Mouse (Mus musculus): ENCODE data around the gene Apoc2.

Apoc2 gene

DNA sequence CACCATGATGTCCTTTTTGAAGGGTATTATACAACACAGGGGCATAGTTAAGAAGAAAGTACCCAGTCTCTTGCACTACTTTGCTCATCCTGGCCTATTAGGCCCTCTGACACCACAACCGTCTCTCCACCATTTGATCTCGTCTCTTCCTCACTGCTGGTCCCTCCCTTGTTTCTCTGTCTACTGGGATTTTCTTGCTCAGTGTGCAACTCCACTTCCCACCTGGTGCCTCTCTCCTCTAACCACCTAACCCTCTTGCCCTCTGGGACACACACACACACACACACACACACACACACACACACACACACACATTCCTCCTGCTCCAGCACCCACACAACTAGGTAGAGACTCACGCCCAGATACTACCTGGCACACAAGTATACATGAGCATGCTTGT is 1.2 kb upstream of the Apoc2 start:
- DNase-seq (ENCODE audit: low spot score), result no peak

DNA sequence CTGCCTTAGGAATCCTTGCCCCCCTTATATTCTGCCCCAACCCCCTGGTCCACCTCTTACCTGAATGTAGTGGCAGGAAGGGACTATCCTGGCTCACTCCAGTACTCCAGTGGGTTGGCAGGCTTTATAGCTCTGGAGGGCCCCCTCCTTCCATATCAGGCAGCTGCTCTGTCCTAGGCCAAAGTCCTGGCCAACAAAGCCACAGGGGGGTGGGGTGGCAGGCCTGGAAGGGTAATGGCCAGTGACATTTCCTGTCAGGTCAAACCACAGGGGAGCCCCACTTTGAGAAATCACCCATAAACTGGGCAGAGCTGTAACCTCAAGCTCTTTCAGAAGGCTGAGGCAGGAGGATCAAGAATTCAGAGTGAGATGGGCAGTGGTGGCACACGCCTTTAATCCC is 1.1 kb downstream of the Apoc2 start:
- no peak for DNase-seq (ENCODE audit: low spot score)

DNA sequence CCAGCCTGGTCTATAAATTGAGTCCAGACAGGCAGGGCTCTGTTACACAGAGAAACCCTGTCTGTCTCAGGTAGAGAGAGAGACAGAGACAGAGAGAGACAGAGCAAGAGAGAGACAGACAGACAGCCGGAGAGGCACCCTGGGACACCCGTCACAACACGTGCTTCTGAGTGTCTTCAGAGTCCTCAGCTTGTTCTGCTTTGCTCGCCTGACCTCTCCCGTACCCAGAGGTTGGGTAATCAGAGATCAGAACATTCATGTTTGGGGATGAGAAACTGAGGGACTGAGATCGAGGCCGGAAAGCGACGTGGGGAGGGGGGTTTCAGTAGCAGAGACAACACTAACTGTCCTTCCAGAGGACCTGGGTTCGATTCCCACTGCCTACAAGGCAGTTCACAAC is 1.9 kb downstream of the Apoc2 start:
- DNase-seq (ENCODE audit: low spot score), result no peak

DNA sequence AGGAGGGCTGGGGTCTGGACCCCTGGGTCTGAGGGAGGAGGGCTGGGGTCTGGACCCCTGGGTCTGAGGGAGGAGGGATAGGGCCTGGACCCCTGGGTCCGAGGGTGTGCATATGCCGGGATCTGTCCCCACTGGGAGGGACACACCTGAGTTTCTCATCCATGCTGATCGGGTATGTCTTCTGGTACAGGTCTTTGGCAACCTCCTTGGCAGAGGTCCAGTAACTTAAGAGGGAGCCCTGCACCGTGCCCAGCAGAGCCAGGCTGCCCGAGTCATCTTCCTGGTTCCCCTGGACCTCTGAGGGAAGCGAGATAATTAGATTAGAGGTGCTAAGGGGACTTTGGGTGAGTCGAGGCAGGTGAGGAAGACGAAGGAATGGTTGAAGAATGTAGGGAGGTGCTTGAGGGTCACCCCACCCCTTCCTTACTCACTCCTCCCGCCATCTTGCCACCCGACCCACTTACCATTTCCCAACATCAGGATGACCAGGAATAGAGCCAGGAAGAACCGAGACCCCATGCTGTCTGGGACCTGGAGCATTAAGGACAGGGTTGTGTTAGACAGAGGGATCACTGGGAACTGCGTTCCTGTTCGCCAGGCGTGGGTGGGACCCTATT is 4.5 kb downstream of the Apoc2 start:
- DNase-seq (ENCODE audit: low spot score), result no peak

DNA sequence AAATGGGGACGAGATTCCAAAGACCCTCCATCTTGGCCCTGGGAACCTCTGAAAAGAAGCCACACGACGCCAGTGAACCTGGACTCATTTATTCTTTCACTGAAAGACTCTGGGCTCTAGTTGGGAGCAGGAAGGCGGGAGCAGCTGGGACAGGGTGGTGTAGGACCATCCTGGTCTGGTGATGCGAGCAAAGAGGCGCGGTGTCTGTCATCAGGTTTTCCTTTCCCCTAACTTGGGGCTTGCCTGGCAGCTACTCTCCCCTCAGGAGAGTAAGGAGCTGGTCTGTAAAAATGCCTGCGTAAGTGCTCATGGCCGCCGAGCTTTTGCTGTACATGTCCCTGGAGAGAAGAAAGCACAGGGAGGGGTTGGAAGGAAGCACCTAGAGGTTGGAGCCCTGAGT is 6.2 kb downstream of the Apoc2 start:
- DNase-seq (ENCODE audit: low spot score), result no peak

DNA sequence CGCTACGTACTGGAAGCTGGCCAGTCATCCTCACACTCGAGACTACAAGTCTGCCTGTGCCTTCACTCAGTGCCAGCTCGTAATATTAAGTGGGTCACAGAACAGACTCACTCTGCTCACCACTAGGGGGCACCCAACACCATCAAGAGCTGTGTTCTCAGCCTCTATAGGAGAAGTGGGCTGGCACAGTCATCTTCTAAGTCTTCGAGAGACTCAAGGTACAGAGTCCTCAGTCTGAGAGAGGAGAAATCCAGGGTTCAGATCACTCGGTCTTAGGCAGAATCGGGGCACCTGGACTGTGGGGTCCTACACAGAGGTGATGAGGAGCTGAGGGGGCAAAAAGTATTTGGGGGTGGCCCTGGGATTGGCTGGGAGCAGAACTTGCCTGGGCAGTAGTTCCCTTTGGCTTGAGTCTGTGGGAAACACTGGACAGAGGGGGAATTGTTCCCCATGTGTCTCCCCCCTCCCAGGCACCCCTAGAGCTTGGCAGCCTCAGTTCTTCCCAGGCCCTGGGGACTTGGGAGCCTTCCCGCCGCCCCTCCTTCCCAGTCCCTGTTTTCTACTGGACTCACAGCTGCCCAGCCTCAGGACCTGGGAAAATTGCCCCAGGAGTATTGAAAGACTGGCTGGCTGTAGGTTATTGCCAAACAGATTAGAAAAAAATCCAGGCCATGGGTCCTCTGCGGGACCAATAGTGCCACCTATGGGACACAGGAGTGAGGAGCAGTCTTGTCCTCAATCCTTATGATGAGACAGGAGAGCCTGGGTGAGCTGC is 8.6 kb downstream of the Apoc2 start:
- DNase-seq (ENCODE audit: low spot score), result peak; percentile 87

DNA sequence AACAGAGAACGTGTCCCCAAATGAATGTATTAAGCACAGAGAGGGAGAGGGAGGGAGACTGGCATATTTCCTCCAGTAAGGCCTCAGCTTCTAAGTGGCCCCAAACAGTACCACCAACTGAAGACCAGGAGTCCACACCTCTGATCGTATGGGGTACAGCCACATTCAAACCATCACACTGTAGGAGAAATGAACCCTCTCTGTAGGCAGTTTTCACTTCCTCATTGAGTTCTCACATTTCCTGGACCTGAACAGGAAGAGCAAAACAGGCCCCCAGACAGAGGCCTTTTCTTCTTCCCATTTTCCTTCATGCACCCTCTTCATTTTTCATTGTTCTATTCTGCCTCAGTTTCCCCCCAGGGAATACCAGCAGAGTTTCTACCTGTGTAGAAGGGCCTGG is 10.3 kb downstream of the Apoc2 start:
- no peak for DNase-seq (ENCODE audit: low spot score)

DNA sequence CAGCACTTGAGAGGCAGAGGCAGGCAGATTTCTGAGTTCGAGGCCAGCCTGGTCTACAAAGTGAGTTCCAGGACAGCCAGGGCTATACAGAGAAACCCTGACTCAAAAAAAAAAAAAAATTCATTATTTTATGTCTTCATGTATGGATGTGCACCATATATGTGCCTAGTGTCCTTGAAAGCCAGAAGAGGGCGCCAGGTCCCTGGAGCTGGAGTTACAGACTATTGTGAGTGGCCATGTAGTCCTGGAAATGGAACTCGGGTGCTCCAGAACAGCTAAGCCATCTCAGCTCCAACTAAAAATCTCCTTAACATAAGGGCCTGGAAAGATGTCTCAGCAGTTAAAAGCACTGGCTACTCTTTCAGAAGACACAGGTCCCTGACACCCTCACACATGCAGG is 11.0 kb downstream of the Apoc2 start:
- no peak for DNase-seq (ENCODE audit: low spot score)

DNA sequence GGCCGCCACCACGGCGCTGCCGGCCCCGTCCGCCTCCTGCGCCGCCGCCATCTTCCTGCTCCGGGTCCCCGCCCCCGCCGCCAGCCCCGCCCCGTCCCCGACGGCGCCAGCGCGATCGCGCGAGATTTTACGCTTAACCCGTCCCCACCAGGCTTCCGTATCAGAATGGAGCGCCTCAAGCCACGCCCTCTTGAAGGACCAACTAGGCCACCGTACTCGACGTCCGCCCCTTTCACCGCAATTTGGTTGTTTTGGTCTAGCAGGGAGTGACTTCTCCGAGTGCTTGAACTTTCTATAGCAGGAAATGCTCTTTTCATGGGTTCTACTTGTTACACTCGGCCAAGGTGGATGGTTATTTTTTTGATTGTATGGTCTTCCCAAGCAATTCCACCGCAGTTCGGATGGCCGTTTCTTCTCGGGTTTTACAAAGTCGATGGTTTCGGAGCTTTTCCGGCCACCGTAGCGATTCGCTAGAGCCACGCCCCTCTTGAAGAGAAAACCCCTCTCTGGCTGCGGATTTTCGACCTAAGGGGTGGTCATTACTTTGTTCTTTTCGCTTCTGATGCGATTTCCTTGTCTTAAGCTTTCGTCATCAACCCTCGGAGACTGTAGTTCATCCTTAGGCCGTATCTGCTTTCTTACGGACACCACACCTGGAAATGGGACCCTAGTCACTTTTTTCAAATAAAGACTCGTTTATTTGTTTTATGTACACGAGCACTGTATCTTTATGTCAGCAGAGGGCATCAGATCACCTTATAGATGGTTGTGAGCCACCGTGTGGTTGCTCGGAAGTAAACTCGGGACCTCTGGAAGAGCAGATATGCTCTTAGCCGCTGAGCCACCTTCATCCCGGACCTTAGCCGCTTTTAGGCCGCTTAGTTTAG is 12.5 kb downstream of the Apoc2 start, which contains the start of gene Clptm1:
Clptm1 (minus strand) TSS at position 79 of the 887 bp plus-strand sequence.
- peak; percentile 94 for DNase-seq (ENCODE audit: low spot score)

DNA sequence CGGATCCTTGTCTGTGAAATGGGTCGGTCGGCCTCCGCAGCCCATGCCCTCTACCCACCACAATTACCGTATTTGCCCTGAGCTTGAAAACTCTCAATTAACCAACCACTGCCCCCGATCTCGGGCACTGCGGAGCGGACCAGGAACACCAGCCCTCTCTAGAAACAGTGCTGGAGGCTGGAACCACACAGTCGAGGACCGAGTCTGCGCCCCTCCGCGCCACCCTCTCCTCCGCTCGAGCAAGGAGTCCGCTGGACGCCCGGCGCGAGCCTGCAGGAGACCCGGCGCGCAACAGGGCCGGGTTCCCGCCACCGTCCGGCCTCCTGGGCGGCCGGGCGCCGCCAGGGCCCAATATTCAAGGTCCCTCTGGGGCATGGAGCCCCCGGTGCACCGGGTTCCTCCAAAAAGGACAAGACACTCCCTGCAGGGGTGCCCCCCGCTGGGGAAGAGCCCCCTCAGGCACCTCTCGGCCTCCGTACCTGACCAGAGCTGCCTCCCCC is 13.2 kb downstream of the Apoc2 start:
- no peak for DNase-seq (ENCODE audit: low spot score)

DNA sequence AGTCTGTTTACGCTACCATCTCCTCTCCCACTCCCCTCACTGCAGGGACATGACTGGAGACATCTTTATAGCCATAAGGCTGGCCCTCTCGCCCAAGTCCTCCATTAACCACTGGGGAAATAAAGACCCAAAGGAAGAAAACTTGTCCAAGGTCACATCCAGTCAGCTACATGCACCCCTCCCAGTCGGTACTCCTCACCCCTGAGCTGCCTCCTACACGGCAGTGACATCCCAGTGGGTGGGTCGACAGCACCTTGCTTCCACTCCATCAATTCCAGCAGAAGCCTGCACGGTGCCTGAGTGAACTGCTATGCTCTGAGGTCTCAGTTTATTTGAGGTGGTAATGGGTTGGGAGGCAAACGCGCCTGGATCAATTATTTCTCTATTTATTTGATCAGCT is 13.8 kb downstream of the Apoc2 start:
- no peak for DNase-seq (ENCODE audit: low spot score)

DNA sequence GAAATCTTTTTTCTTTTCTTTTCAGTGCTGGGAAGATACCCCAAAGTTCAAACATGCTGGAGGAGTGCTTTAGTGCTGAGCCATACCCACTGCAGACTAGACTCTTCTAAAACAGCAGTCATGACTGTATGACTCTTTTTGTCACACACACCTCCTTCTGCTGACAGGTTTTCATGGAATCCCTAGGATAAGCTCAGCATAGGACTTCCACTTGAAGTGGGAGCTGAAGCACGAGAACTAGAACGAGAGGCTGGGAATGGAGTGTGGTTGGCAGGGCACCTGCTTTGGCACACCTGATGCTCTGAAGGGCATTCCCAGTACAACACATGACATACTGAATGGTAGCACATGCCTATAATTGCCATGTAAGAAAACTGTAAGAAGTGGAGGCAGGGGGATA is 25.1 kb downstream of the Apoc2 start:
- DNase-seq (ENCODE audit: low spot score), result no peak

DNA sequence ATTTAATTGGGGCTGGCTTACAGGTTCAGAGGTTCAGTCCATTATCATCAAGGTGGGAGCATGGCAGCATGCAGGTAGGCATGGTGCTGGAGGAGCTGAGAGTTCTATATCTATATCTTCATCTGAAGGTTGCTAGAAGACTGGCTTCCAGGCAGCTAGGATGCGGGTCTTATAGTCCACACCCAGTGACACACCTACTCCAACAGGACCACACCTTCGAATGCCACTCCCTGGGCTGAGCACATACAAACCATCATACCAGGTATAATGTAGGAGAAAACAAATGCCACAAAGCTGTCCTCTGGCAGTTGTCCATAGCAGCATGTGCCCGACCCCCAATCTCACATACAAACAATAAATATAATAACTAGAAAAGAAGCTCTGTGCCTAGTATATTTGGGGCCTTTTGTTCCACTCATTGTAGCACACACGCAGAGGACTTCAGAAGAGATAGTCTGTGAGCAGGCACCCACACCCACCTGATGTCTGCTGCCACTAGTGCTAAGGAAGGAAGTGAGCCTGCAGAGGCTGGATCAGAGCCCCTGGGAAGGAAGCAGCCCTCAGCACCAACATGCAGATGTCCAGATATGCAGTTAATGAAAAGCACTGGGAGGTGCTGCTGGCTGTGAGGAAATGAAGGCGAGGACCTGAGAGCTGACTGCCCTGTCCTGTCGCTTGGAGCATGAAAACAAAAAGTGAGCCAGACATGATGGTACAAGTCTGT is 26.5 kb downstream of the Apoc2 start:
- DNase-seq (ENCODE audit: low spot score), result no peak

DNA sequence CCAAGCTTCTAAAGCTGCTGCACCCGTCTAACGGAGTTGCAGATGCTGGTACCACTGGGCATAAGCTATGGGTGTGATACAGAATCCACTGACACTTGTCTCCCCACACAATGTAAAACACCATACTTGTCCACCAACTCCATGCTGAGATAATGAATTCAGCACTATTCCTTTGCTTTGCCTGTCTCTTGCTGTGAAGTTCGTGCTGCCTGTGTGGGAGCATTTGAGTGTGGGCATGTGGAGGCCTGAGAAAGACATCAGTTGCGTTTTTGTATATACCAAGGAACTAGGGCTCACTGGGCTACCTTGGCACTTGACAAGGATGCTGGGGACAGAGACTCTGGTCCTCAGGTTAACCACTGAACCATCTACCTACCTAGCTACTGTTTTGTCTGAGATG is 36.5 kb downstream of the Apoc2 start:
- DNase-seq (ENCODE audit: low spot score), result no peak

DNA sequence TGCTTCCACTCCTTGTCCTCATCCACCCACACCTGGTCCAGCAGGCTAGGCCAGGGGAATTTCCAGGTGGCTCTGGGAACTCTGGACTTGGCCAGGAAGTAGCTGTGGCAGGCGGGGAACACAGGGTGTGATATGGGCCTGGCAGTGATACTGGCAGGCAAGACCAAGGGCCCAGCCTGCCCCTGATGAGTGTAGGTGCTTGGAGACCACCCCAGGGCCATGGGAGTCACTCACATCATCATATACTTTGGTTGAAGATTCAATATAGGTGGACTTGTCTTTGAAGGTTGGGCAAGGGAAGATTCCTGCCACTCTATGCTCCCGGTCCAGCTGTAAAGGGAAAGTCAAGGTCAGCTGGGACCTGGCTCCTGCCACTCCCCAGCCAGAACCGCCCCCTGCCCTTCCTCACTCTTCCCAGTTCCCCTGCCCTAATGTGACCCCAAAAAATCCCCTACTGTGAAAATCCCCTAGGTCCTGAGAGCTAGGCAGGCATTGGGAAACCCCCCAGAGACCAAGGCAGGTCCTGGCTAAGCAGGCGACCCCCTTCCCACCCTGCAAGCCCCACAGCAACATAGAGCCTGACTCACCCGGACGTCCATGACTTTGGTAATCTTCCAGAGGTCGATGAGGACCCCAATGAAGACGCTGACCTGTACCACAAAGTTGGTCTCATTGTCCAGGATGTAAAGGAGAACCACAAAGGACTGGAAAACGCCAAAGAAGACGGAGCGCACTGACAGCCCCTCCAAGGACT is 42.5 kb downstream of the Apoc2 start:
- no peak for DNase-seq (ENCODE audit: low spot score)

DNA sequence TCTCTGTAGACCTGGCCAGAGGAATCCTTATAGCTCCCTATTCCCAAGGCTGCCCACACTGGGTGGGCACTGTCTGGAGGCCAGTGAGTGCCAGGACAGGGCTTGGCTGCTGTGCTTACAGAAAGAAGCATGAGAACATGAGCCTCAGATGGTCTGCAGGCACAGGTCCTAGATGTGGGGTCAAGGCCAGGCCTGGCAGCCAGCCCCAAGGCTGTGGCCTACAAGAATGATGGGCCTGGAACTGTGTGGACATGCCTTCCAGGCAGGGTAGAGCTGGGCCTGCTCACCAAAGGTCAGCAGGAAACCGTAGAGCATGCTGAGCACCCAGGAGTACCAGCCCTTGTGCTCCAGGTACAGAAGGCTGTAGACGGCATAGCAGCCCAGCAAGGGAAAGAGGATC is 43.1 kb downstream of the Apoc2 start:
- peak; percentile 12 for DNase-seq (ENCODE audit: low spot score)

DNA sequence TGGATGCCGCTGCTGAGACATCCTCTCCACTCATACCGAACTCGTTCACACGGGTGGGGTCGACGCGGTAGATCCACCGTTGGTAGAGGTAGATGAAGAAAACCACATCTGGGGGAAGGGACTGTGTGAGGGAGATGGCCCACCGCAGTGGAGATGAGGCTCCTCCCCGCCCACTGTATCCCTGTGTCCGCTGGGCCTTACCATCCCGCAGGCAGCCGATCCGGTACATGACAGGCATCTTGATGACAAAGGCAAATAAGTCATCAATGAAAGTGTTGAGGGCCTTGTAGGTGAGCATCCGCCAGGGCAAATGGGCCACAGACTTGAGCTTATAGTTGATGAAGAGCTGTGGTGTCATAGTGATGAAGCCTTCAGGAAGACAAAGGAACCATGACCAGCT is 43.9 kb downstream of the Apoc2 start:
- no peak for DNase-seq (ENCODE audit: low spot score)

DNA sequence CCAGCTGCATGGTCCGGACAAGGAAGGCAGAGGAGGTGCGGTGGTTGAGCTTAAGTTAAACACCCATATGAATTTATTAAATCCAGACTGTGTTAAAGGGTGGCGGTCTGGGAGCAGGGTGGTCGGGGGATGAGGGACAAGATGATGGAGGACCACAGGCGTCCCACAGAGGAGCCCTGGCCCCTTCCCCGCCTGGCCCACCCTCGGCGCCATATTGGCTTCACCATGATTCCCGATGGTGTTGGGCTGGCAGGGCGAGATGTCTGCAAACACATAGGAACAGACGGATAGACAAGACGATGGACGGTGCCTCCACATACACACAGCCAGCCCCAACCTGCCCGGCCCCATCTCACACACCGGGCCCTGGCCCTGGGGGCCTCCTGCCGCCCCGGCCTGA is 44.5 kb downstream of the Apoc2 start:
- no peak for DNase-seq (ENCODE audit: low spot score)

DNA sequence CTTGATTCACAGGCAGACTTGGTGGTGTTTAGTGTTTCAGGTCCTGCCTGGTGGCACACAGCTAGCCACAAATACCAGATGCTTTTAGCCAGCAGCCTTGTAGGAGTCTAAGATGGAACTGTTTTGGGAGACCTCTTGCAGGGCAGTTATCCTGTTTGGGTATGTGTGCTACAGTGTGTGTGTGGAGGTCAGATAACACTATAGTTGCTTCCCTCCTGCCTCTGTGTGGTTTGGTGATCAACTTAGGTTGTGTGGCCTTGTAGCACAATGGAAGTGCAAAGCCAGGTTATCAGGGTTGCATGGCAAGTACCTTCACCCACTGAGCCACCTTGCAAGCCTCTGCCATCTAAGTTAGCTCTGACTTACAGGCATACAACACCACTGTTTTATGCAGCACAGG is 45.0 kb downstream of the Apoc2 start:
- no peak for DNase-seq (ENCODE audit: low spot score)

DNA sequence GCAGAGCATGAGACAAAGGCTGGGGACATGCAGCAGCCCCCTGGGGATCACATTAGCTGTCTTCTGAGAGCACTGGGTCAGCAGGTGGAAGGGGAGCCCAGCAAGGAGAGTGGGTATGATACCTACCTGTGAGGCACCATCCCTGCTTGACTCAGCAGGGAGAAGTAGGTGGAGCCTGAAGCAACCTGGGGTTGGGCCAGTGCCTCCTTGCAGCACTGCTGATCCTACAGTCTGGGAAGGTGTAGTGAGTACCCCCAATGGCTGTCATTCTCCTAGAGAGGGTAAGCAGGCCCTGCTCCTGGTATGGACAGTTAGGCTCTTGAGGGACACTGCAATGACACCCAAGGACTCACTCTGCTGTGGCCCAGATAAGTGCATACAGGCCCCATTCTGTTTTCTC is 45.5 kb downstream of the Apoc2 start:
- DNase-seq (ENCODE audit: low spot score), result no peak

DNA sequence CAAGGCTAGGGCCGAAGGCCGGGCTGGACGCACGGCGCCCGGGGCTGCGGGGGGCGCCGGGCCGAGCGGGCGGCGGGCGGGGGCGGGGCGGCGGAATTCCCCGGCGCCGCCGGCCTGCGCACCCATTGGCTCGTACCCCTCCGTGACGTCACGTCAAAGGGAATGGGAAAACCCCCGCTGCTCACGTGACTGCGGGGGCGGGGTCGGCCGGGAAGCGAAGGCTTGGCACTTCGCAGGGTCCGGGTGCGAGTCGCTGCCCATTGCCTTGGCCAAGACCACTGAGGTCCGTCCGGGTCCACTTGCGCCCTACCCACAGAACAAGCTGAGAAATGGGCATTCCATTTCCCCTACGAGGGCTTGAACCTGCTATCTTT is 48.4 kb downstream of the Apoc2 start, which contains the start of gene Relb:
Relb (minus strand) TSS at position 78 of the 374 bp plus-strand sequence.
- peak; percentile 88 for DNase-seq (ENCODE audit: low spot score)

Data from ovary, postnatal 14 days (tissue).